Mouse (Mus musculus) lung, postnatal 36 days (tissue): ENCODE measurements at regions not wholly inside any gene's neighbourhood (a gene's known extent, or its start where the extent isn't known, plus 50 kb on each side); places are given as distances from the start of the nearest gene placed in this dataset.

Experiments used
- DNase-seq: peaks from one replicate; pipeline ENCODE4 v3.0.0; 2022; ENCODE audit warnings: mixed read lengths

DNA sequence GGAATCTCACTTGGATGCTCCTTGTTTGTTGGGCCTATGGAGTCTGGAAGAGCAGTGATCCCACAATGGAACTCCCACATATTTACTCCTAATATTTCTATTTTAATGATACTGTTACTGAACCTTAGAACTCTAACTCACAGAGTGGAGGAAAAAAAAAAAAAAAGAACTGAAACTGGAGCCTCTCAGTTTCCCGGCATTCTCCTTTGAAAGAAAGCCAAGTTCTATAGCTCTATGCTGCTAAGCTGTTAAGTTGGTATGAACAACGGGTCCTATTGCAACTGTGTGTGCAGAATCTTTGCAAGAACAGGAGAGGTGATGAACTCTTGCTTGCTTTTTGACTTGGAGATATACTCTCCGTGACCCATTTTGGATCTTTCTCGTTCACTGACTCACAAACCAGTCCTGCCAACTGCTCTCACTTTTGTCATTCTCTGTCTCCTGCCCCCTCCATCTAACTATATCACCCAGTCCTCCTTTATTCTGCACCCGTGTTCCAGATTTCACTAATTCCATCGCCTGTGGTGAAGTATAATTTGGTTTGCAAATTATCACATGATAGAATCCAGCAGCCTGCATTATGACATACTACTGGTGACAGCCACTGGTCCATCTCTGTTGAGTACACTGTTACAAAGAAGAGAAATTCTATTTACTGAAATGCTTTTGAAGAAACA lies 92.6 kb upstream of the Ctsc start:
- DNase-seq: no peak

DNA sequence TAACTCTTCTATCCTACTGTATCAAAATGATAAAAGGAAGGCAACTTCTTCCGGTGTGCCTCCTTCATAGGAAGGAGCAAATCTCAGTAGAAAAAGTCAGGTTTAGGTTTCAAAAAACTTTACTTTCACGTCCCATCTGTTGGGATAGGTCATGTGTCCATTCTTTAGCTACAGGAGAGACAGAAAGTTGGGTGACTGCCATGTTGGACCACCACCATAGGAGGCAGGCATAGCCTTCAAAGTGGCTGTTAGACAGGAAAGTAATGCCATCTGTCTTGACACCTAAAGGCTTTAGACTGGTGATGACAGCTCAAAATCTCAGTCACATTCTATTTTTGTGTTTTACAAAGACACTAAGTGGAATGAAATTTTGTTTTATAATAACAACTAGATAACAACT lies 90.3 kb upstream of the Ctsc start:
- DNase-seq: no peak

DNA sequence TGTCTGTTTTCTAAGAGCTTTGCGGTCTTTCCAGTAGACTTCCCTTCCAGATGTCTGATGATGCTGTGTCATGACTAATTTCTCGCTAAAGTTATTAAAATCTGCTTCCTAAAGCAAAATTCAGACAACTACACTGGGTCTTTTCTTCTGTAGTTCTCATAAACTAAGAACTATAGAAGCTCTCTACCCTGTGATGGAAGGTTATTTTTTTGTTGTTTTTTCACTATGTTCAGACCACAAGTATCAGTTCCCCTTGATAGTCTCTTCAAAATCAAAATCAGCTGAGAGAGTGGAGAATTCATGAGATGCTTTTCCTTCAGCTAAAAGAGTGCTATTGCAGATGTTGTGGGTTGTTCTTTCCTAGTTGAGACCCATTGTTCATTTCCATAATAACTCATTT lies 85.1 kb upstream of the Ctsc start:
- no peak for DNase-seq

DNA sequence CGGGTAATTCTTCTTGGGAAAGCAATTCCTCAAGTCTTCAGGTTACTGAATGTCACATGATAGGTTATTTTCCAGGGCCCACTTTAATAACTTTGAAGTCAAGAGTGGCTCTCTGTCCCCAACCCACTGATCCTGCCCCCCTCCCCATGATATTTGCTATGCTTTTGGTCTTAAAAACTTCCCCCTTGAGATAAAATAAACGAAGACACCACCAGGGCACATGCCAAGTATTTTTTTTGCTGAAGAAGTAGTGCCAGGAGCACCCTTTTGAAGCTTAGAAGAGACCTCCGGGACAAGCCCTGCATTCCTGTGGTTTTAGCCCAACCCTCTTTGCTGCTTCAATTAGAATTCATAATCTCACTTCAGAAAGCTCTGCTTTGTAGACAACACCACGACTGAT lies 78.8 kb upstream of the Ctsc start:
- DNase-seq: peak; percentile 51

DNA sequence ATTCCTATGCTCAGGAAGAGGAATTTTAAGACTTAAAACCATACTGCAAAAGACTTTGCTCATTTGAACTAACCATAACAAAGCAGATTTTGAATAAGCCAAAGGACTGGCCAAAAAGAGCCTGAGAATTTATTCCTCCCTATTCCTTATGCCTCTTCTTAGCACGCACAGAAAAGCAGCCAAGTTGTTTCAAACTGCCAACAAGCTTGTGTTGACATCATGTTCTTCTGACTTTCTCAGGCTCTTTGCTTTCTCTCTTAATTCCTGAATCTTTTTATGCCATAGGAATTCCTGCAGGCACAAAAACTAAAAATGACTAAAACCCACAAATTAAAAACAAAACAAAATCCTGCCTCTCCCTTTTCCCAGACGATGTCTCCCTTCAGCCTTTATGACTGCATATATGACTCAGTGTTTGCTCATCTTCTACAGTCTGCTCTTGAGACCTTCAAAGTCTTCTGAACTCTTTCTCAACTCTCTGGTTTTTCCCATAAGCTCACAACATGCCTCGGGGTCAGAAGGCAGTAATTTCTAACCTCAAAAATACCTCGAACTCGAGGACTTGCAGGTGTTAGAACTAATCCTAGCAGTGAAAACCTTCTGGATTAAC lies 77.9 kb upstream of the Ctsc start:
- DNase-seq: peak; percentile 26

DNA sequence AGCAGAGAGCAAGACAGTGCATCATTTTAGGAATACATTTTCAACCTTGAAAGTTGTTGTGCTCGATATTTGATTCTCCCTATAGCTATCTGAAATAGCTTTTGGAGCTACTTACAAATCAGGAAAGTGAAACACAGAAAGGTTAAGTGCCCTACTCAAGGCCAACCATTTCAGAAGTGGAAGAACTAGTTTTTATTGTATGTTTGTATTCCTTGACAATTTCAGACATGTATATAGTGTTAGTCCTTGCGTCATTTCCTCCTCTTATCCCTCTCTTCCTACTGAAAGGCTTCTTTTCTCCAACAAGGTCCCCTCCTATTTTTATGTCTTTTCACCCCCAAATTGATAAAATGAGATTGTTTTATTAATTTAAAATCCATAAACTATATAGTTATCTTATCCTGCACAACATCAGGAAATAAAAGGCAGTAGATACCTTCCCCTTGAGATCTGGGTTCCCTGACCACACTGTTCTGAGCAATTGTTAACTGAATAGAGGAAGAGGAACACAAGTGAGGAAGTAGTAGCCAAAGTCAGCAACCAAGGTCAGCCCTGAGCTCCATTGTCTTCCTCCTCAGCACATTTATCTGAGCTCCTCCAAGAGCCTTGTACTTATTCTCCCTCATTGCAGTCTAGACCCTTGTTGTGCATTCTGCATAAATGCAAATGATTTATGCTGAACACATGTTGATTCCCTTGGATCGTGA lies 76.1 kb upstream of the Ctsc start:
- peak; percentile 46 for DNase-seq

DNA sequence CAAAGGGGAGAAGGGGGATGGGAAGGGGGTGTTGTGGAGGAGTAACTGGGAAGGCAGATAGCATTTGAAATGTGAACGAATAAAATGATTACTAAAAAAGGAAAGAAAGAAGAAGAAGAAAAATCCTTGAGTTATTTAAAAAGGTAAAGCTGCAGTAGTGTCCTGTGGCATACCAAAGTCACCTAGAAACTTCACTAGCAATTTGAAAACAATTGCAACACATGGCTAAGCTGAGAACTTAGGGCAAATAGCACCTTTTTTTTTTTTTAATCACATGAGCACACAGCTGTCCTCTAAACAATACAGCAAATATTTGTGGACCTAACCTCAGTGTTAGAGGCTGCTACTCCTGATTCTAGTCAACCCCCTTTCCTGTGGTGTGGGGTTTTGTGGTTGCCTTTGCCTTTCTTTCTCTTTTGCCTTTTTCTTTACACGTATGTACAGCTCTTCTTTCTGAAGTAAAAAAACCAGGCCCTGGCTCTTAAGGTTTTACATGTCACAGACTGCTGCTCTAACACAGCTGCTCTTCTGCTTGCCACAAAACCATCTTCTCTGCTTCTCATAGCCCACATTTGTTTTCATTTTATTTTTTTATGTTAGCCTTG lies 71.6 kb upstream of the Ctsc start:
- DNase-seq: no peak

DNA sequence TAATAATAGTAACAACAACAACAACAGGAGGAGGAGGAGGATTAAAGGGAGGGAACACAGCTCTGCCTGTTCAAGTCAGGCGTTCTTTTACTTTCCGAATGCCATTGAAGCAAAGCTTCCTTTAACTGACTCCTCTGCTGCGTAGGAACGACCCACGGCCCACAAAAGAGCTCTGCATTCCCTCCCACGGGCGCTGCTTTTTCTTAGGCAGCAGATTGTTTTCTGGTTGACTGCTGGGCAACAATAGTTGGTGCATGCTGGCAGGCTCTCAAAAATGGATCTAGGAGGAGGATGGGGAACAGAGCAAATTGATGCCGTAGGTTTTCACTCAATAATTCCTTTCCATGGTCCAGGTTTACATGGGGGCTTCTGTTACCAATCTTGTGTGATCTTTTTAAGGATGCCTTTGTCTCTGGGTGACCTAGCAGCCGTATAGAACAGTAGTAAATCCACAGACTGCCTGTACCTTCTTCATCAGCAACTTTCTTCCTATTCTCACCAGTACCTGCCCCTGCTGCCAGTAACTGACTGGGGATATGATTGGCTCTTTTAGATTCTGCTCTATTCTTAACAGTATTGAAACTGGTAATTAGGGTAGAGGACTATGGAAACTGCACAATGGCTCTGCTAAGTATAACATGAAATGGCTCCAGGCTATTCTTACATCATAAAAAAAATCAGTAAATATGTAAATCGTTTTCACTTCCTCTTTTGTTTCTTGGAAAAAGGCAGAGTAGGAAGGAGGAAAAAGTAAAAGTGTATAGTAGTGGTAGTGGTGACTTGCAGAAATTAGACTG lies 70.8 kb upstream of the Ctsc start:
- DNase-seq: no peak

DNA sequence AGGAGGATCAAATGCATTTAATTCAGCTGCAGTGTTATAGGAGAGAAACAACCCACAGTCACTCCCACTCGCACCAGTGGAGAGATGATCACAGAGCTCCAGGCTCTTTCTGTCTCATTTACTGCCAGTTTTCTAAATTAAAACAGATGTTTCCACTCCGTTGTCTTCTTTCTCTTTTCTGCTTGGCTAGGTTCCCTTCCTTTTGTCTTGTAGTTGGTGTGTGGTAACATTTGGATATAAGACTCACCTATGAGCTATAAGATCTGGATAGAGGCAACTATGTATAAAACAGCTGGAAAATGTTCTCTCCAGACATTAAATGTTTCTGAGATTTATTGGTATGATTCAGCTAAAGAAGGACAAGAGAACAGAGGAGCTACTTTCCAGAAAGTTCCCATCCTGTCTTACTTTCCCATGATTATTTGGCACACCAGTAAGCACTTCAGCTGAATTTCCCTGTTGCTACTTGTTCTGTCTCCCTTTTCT lies 63.1 kb upstream of the Ctsc start:
- DNase-seq: peak; percentile 29

DNA sequence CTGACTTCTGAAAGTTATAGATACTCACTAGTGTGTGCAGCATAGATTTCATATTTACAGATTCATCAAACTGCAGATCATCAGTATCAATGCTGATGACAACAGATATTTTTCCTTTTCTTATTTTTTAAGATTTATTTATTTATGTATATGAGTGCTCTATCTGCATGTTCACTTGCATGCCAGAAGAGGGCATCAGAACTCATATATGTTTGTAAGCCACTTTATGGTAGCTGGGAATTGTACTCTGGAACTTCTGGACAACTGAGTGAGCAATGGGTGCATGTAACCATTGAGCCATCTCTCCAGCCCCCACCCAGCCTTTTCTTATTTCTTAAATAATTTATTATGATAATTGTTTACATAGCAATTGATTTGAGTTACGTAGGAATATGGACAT lies 62.5 kb upstream of the Ctsc start:
- no peak for DNase-seq

DNA sequence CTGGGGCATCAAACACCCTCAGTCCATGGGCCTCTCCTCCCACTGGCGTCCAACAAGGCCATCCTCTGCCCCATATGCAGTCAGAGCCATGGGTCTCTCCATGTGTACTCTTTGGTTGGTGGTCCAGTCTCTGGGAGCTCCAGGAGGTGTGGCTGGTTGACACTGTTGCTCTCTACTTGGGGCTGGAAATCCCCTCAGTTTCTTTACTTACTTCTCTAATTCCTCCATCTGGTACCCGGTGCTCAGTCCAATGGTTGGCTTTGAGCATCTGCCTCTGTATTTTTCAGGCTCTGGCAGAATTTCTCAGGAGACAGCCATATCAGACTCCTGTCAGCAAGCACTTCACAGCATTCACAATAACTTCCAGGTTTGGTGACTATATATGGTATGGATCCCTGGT lies 55.7 kb upstream of the Ctsc start:
- DNase-seq: no peak

DNA sequence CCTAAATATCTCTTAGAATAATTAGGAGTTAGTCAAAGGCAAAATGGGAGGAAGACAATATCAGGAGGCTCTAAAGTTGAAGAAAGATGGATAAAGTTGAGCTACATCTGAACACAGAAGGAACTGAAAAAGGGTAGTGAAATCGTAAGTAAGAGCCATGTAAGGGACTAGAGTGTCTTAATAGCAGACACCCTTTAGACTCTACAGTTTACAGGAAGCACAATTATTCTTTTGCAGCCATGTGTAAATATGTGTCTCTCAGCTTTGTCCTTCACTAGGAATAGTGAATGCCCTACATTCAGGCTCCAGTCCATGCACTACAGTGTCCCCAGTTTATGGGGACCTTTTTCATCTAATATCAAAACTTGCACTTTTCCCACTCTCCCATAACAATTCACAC lies 52.1 kb upstream of the Ctsc start:
- DNase-seq: no peak
